Mouse (Mus musculus) embryonic fibroblast, embryonic 13.5 days (primary cell): ENCODE data around the gene Prss41.

ENCODE experiments used
- CTCF ChIP-seq: IDR thresholded peaks from 2 replicates; pipeline ENCODE4 v1.5.1; 2011; ENCODE audit warnings: mild to moderate bottlenecking, control low read depth, low read length, moderate library complexity, borderline replicate concordance; ENCODE audit not compliant: insufficient read depth
- POLR2A ChIP-seq: IDR thresholded peaks from 2 replicates; pipeline ENCODE4 v1.6.1; 2011; ENCODE audit warnings: low read depth, mild to moderate bottlenecking, control low read depth, low read length, moderate library complexity

GRCm38 (mm10) chr17:23843812-23844273 is at the start of gene Prss41, which contains the start of gene Prss32:
- TF ChIP-seq CTCF, result peak; percentile 43; the same call in 1 of the 2 replicates
- no peak for TF ChIP-seq POLR2A
